Mouse (Mus musculus): ENCODE results near the gene Cacna2d2. TPM values are rescaled to one million over a fixed set of nuclear protein-coding genes. Genes with fewer than 3 reads are reported as not detected.

Cacna2d2 gene
- polyA plus RNA-seq, 1 experiment from 2014 or later: 0.20 TPM

DNA sequence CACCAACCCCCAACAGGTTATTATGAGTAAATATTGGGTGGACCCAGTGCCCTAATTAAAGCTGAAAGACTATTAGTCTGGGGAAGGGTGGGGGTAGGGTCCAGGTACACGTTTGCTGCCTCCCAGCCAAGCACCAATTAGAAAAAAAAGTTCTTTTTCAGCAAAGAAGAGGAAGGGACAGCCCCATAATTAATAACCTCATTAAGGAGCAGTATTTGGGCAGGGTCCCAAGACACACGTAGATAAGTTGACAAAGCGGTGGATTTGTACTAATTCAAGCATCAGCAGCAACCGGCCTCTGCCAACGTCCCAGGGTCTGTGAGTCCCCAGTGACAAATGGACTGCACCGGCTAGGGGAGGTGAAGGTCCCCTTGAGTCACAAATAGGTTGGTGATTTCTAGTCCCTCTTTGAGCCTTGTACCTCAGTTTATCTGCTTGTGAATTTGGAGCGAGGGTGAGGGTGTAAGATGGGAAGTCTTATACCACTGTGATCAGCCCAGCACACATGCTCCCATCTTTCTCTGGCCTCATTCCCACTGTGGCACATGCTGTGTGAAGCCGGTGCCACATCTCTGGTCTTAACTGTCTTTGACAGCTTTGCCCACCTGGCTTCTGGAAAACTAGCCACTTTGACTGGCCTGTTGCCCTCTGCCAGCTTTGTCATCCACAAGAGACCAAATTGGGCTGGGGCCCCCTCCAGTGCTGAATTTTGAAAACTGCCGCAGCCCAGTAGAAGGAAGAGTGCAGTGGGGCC is 20.3 kb downstream of the Cacna2d2 start:
- no peak for DNase-seq (ENCODE audit: low spot score)
- no peak overlapping the region for H3K27ac ChIP-seq
- H3K27me3 ChIP-seq (ENCODE audit: low read depth, poor library complexity, severe bottlenecking): peaks cover 49% of the 10 kb centered on the region
- no peaks in the 10 kb centered on the region for H3K36me3 ChIP-seq
- WGBS: 79% methylated on average over 9 of the region's 9 CpGs
- no peak overlapping the region for H3K4me3 ChIP-seq
- H3K4me1 ChIP-seq: no peaks in the 10 kb centered on the region
- H3K9me3 ChIP-seq (replicated peaks): no peaks in the 10 kb centered on the region

DNA sequence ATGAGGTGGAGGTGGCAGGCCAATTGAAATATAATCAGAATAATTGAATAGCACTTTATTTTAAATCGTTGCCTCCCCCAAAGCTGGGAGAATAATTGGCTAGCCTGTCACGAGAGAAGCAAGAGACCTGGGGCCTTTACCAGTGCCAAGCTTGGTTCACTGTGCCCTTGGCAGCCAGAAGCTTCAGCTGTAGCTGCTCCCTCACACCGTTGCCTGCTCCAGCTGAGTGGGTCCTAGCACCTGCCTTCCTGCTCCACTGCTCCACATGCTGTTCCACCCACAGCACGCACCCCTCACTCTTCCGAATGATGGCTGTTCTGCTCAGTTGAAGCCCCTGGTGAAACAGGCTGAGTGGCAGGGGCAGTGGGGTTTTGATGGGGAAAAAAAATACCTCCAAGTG is 21.5 kb downstream of the Cacna2d2 start:
- Histone ChIP-seq H3K36me3 (no peaks in the 10 kb centered on the region), H3K4me3 (no peak overlapping the region), H3K27ac (no peak overlapping the region), H3K4me1 (peaks cover 4% of the 10 kb centered on the region; the same call in 1 of the 2 replicates), H3K9me3 (replicated peaks) (no peaks in the 10 kb centered on the region), H3K27me3 (ENCODE audit: low read depth, poor library complexity, severe bottlenecking) (peaks cover 56% of the 10 kb centered on the region)
- WGBS: 88% methylated on average over 5 of the region's 5 CpGs
- no peak for DNase-seq (ENCODE audit: low spot score)

DNA sequence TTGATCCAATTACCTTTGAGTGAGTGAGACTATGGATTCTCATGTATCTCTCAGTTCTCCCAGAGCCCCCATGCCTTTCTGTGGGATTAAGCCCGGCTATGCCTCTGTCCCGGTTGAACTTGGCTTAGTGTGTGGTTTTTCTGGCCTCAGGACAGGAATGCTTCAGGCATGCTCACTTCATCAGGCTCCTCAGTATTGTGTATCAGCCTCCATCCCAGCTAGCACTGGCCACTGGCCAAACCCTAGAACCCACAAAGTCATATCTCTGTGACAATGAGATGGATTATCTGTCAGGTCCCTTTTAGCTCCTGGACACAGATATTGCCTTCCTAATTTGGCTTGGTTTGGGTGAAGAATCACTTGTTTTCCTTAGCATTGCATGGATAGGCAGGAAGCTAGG is 23.5 kb downstream of the Cacna2d2 start:
- H3K27me3 ChIP-seq (ENCODE audit: low read depth, poor library complexity, severe bottlenecking): peaks cover 66% of the 10 kb centered on the region
- no peaks in the 10 kb centered on the region for H3K36me3 ChIP-seq
- H3K4me1 ChIP-seq: peaks cover 6% of the 10 kb centered on the region; the same call in 1 of the 2 replicates
- no peak overlapping the region for H3K27ac ChIP-seq
- no peak for DNase-seq (ENCODE audit: low spot score)
- H3K9me3 ChIP-seq (replicated peaks): no peaks in the 10 kb centered on the region
- WGBS: 62% methylated on average over 2 of the region's 2 CpGs
- no peak overlapping the region for H3K4me3 ChIP-seq

DNA sequence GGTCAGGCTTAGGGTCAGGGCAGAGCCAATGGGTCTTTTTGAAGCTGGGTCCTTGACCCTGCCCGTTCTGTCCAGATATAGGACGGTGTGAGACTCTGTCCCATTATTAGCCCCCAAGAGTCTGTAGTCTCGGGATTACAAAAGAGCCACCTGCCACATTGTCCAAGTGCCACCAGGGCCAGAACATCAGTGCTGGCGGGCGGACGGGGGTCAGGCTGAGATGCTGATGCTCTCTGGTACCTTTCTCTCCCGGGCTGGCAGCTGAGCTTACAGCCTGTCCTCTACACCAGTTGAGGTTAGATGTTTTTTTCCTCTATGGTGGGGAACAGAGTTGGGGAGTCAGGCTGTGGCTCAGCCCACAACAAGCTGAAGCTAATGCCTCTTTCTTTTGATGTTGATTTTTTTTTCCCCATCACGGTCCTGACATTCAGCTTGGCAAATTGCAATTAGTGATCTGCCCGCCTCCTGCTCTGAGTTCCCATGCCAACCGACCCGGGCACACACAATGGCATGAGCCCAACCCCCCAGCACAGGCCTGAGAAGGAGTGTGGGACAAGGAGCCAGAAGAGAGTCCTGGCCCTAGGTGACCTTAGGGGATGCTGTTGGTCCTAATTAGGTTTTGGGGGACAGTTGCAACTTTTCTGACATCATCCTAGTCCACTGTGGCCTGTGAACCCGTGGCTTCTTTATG is 25.2 kb downstream of the Cacna2d2 start:
- DNase-seq (ENCODE audit: low spot score): no peak
- H3K27me3 ChIP-seq (ENCODE audit: low read depth, poor library complexity, severe bottlenecking): peaks cover 84% of the 10 kb centered on the region
- WGBS: 75% methylated on average over 12 of the region's 12 CpGs
- H3K9me3 ChIP-seq (replicated peaks): no peaks in the 10 kb centered on the region
- H3K4me1 ChIP-seq: peaks cover 11% of the 10 kb centered on the region; the same call in 1 of the 2 replicates
- no peaks in the 10 kb centered on the region for H3K36me3 ChIP-seq
- H3K4me3 ChIP-seq: no peak overlapping the region
- no peak overlapping the region for H3K27ac ChIP-seq

DNA sequence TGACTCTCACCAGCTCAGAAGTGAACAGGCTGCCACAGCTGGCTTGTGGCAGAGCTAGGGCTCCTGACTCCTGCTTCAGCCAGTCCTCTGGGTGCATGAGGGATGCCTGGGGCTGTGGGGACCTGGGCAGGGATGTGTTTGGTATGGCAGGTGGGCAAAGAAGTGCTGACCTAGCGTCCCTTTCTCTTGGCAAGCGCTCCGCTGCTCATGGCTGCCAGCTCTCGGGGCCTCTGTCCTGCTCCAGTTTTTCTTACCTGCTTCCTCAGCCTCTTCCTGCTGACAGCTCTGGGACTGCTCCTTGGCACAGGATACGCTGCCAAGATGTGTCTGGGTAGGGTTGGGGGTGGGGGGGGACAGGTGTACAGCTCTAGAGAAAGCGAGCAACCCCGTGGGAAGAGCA is 28.5 kb downstream of the Cacna2d2 start:
- no peak overlapping the region for H3K27ac ChIP-seq
- DNase-seq (ENCODE audit: low spot score): no peak
- WGBS: 77% methylated on average over 7 of the region's 7 CpGs
- H3K4me3 ChIP-seq: no peak overlapping the region
- H3K9me3 ChIP-seq (replicated peaks): no peaks in the 10 kb centered on the region
- no peaks in the 10 kb centered on the region for H3K36me3 ChIP-seq
- peaks cover 30% of the 10 kb centered on the region for H3K4me1 ChIP-seq
- H3K27me3 ChIP-seq (ENCODE audit: low read depth, poor library complexity, severe bottlenecking): peaks cover 89% of the 10 kb centered on the region

DNA sequence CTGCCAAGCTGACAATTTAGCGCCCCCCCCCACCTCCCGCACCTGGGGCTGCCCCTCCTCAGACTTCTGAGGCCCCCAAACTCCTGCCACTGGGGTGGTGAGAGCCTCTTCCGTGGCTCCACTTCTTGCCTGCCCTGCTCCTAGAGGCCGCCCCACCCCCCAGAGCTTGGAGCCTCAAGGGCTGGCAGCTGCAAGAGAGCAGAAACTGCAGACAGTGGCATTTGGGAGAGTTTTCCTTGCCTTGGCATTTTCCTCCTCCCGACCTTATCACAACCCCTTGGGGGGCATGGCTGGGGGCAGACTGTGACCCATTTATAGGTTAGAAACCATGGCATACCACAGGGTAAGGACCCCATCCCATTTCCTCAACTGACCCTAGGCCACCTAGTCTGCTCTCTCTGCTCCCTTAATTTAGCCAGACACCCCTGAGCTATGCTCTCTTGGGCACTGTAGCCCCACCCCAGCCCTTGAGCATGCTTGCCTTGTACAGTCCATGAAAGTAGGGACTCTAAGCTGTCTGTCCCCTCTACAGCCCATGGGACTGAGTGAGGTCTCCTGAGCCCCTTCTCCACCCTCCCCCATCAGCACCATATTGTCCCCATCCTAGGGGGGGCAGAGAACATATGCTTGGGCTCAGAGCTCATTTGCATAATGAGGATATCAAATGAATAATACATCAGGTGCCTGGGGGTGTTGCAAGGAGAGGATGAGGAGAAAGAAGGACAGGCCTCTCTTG is 29.2 kb downstream of the Cacna2d2 start:
- Histone ChIP-seq H3K4me1 (peaks cover 30% of the 10 kb centered on the region), H3K27ac (no peak overlapping the region), H3K27me3 (ENCODE audit: low read depth, poor library complexity, severe bottlenecking) (peaks cover 95% of the 10 kb centered on the region)

DNA sequence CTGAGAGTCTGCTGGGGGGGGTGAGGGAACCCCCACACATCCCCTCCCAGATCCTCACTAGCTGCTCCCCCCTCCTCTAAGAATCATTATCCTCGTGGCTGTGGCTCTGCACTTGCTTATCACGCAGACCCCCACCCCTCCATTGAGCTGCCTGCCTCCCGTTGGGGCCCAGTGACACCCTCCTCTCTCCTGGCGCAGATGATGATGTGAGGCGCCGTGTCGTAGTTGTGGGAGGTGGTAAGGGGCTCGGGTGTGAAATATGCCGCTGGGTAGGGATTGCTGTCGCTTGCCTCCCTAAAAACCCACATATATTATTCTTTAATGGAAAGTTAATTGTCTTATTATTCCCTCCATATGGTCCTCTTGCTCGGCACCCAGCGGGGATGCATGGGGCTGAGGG is 31.0 kb downstream of the Cacna2d2 start:
- 55% methylated on average over 12 of the region's 12 CpGs for WGBS
- H3K27me3 ChIP-seq (ENCODE audit: low read depth, poor library complexity, severe bottlenecking): peaks cover 89% of the 10 kb centered on the region
- H3K27ac ChIP-seq: no peak overlapping the region
- H3K9me3 ChIP-seq (replicated peaks): no peaks in the 10 kb centered on the region
- H3K36me3 ChIP-seq: no peaks in the 10 kb centered on the region
- H3K4me1 ChIP-seq: peaks cover 44% of the 10 kb centered on the region
- H3K4me3 ChIP-seq: no peak overlapping the region
- DNase-seq (ENCODE audit: low spot score): no peak

More for the DNA sequence above, 29.2 kb downstream of the Cacna2d2 start:
- Histone ChIP-seq H3K9me3 (replicated peaks) (no peaks in the 10 kb centered on the region), H3K4me3 (no peak overlapping the region), H3K36me3 (no peaks in the 10 kb centered on the region)
- 61% methylated on average over 5 of the region's 5 CpGs for WGBS
- no peak for DNase-seq (ENCODE audit: low spot score)

DNA sequence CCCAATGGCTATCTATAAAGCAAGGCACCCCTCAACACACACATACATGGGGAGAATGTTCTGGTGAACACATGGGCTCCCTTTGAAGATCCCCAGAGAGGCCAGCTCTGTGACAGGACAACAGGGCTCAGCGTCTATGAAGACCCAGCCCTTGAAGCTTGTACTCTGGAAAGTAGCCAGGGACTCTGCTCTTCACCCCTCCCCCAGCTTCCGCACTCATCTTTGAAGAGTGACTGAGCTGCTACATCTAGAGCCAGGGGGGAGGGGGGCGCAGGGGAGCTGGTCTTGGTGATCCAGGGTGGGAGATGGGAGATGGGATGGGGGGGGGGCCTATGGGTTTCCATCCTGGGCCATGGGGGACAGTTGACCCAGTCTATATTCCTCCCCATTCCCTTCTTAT is 33.1 kb downstream of the Cacna2d2 start:
- no peaks in the 10 kb centered on the region for H3K36me3 ChIP-seq
- peaks cover 76% of the 10 kb centered on the region for H3K27me3 ChIP-seq (ENCODE audit: low read depth, poor library complexity, severe bottlenecking)
- peaks cover 50% of the 10 kb centered on the region for H3K4me1 ChIP-seq
- H3K9me3 ChIP-seq (replicated peaks): no peaks in the 10 kb centered on the region
- H3K4me3 ChIP-seq: no peak overlapping the region
- H3K27ac ChIP-seq: no peak overlapping the region
- DNase-seq (ENCODE audit: low spot score): no peak
- WGBS: 76% methylated on average over 3 of the region's 3 CpGs

DNA sequence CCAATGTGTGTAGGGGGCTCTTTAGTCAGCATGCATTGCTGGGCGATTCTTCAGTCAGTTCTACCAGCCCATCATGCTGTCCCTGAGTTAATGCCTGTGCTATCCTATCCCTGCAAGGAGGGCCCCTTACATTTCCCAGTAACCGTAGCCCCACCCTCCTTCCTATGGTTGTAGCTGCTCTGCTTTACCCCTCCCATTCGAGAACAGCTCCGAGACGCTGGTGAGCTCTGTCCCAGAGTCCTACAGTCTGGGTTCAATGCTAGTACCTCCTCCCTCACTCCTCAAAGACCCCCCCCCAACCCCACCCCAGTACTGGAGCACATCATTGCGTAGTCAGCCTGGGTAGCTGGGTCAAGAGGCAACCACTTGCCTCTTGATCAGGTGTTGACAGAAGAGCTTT is 35.4 kb downstream of the Cacna2d2 start:
- Histone ChIP-seq H3K9me3 (replicated peaks) (no peaks in the 10 kb centered on the region), H3K27ac (no peak overlapping the region), H3K27me3 (ENCODE audit: low read depth, poor library complexity, severe bottlenecking) (peaks cover 53% of the 10 kb centered on the region), H3K4me1 (peaks cover 45% of the 10 kb centered on the region), H3K36me3 (no peaks in the 10 kb centered on the region), H3K4me3 (no peak overlapping the region)
- DNase-seq (ENCODE audit: low spot score): no peak
- WGBS: 37% methylated on average over 6 of the region's 6 CpGs

DNA sequence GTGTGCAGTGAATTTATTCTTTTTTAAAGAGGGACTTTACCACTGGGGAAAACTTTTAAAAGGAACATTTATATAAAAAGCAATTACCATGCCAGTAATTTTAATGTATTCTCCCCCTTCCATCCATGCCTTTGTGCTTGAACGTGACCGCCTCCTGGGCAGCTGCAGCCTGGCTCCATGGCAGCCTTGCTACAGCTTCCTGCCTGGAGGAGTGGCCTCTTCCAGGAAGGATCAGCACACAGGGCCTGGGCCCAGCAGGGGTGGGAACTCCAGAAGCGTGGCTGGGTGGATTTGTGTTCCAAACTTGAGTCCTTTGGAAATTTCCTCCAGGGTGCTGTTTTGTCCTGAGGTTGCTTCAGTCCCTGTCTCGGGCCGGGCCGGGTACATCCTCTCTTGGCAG is 35.9 kb downstream of the Cacna2d2 start:
- Histone ChIP-seq H3K4me3 (no peak overlapping the region), H3K36me3 (no peaks in the 10 kb centered on the region), H3K9me3 (replicated peaks) (no peaks in the 10 kb centered on the region), H3K4me1 (peaks cover 40% of the 10 kb centered on the region), H3K27me3 (ENCODE audit: low read depth, poor library complexity, severe bottlenecking) (peaks cover 50% of the 10 kb centered on the region), H3K27ac (peak overlapping the region; percentile 62)
- 38% methylated on average over 6 of the region's 6 CpGs for WGBS
- DNase-seq (ENCODE audit: low spot score): no peak

DNA sequence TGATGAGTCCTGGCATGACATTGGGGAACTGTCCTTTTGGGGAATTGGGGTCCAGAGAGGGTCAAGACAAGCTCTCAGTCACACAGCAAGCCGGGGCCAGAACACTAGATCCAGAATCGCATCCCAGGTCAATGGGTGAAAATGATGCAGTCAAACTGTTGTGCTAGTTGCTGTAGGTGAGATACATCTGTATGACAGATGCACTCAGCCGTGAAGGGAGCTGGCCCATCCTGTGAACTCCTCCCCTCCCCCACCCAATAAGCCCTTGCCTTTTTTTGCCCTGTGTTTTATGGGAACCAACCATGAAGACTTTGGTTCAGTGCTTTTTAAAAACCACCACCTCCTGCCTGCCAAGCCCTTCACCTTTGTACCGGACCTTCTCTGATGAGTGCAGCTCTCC is 43.5 kb downstream of the Cacna2d2 start:
- no peaks in the 10 kb centered on the region for H3K9me3 ChIP-seq (replicated peaks)
- no peaks in the 10 kb centered on the region for H3K36me3 ChIP-seq
- no peak overlapping the region for H3K4me3 ChIP-seq
- no peak overlapping the region for H3K27ac ChIP-seq
- peaks cover 31% of the 10 kb centered on the region for H3K4me1 ChIP-seq
- no peak for DNase-seq (ENCODE audit: low spot score)
- WGBS: 69% methylated on average over 4 of the region's 4 CpGs
- H3K27me3 ChIP-seq (ENCODE audit: low read depth, poor library complexity, severe bottlenecking): peaks cover 14% of the 10 kb centered on the region

DNA sequence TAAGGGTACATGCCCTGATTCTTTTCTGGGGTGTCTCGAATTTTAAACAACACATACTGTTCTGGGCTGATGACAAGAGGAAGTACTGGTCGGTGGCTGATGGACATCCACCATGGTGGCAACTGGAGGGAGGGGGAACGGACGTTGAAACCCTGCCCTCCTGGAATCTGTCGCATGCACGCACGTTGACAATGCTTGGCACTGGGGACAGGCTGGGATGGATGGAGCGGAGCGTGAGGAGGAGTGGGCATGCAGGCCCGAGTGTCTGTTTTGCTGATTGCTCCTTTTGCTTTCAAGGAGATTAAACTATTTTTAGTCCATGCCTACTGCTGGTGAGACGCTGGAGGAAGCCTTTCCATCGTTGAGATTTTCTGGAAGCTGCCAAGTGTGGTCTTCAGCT is 43.9 kb downstream of the Cacna2d2 start:
- H3K4me1 ChIP-seq: peaks cover 31% of the 10 kb centered on the region
- H3K36me3 ChIP-seq: no peaks in the 10 kb centered on the region
- WGBS: 77% methylated on average over 12 of the region's 12 CpGs
- H3K27me3 ChIP-seq (ENCODE audit: low read depth, poor library complexity, severe bottlenecking): peaks cover 14% of the 10 kb centered on the region
- H3K27ac ChIP-seq: no peak overlapping the region
- no peak for DNase-seq (ENCODE audit: low spot score)
- no peaks in the 10 kb centered on the region for H3K9me3 ChIP-seq (replicated peaks)
- H3K4me3 ChIP-seq: no peak overlapping the region

DNA sequence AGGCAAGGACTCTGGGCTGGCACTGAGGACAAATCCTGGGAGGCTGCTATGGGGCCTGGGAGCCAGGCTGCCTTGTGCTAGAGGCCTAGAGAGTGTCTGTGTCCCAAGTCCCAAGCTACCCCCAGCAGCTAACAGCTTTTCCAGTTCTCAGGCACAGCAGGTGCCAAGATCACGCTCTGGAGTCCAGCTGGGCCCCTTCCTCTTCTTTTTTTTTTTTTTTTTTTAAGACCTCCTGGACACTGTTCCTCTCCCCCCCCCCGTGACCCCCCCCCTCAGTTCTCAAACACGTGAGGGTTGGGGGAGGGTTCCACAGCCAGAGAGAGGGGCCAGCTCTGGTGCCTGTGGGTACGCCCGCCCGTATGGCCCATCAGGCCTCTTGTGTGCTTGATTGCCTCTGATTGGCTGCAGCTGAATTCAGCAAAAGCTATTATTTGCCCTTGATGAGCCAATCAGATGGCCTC is 45.6 kb downstream of the Cacna2d2 start:
- H3K36me3 ChIP-seq: no peaks in the 10 kb centered on the region
- 15% methylated on average over 5 of the region's 6 CpGs for WGBS
- no peaks in the 10 kb centered on the region for H3K9me3 ChIP-seq (replicated peaks)
- peaks cover 31% of the 10 kb centered on the region for H3K4me1 ChIP-seq
- peaks cover 29% of the 10 kb centered on the region for H3K27me3 ChIP-seq (ENCODE audit: low read depth, poor library complexity, severe bottlenecking)
- no peak overlapping the region for H3K4me3 ChIP-seq
- no peak for DNase-seq (ENCODE audit: low spot score)
- H3K27ac ChIP-seq: no peak overlapping the region; the same call in 1 of the 2 replicates

All from limb, embryonic 10.5 days (tissue).